Mouse (Mus musculus): ENCODE results near the gene Fgfr2. TPM values are rescaled to one million over a fixed set of nuclear protein-coding genes. Genes with fewer than 3 reads are reported as not detected.

The Fgfr2 gene
- polyA plus RNA-seq, 1 experiment, result 1.7 TPM

GRCm38 (mm10) chr7:132245730-132246129 lies 877.4 kb downstream of the Fgfr2 start:
- no peaks in the 10 kb centered on the region for H3K36me3 ChIP-seq (ENCODE audit: control insufficient read depth, insufficient read depth)
- no peak for TF ChIP-seq MAX (IDR thresholded peaks at IDR 0.05)
- TF ChIP-seq CTCF (IDR thresholded peaks at IDR 0.05; ENCODE audit: control insufficient read depth, insufficient read depth, insufficient read length), result no peak
- no peak for TF ChIP-seq CEBPB (IDR thresholded peaks at IDR 0.05; ENCODE audit: low read depth)
- TF ChIP-seq FOSL1 (IDR thresholded peaks at IDR 0.05; ENCODE audit: insufficient read depth, low read length, poor library complexity, severe bottlenecking), result no peak
- no peak for TF ChIP-seq USF1 (IDR thresholded peaks at IDR 0.05; ENCODE audit: low read depth)
- no peak for TF ChIP-seq MYOG (IDR thresholded peaks at IDR 0.05; ENCODE audit: control insufficient read depth, extremely low read depth, insufficient read length)
- no peak for TF ChIP-seq MYOD1 (IDR thresholded peaks at IDR 0.05; ENCODE audit: control insufficient read depth, insufficient read length, low read depth)

GRCm38 (mm10) chr7:132244637-132245036 lies 878.5 kb downstream of the Fgfr2 start:
- Histone ChIP-seq H3K27me3 (ENCODE audit: control insufficient read depth, insufficient read depth, insufficient read length) (no peaks in the 10 kb centered on the region), H3ac (ENCODE audit: control insufficient read depth, insufficient read length, low read depth) (no peak overlapping the region), H3K4me3 (ENCODE audit: insufficient read depth, poor library complexity, severe bottlenecking) (no peak overlapping the region), H3K79me2 (ENCODE audit: control insufficient read depth, insufficient read depth) (no peaks in the 10 kb centered on the region), H3K36me3 (ENCODE audit: control insufficient read depth, insufficient read depth) (no peaks in the 10 kb centered on the region), H3K79me3 (ENCODE audit: low read depth) (no peaks in the 10 kb centered on the region)
- TF ChIP-seq CEBPB (IDR thresholded peaks at IDR 0.05; ENCODE audit: low read depth), result no peak

More at GRCm38 (mm10) chr7:132245730-132246129, 877.4 kb downstream of the Fgfr2 start:
- Histone ChIP-seq H3K4me3 (ENCODE audit: insufficient read depth, poor library complexity, severe bottlenecking) (no peak overlapping the region), H3K79me3 (ENCODE audit: low read depth) (no peaks in the 10 kb centered on the region), H3ac (ENCODE audit: control insufficient read depth, insufficient read length, low read depth) (no peak overlapping the region), H3K79me2 (ENCODE audit: control insufficient read depth, insufficient read depth) (no peaks in the 10 kb centered on the region), H3K27me3 (ENCODE audit: control insufficient read depth, insufficient read depth, insufficient read length) (no peaks in the 10 kb centered on the region)

DNA sequence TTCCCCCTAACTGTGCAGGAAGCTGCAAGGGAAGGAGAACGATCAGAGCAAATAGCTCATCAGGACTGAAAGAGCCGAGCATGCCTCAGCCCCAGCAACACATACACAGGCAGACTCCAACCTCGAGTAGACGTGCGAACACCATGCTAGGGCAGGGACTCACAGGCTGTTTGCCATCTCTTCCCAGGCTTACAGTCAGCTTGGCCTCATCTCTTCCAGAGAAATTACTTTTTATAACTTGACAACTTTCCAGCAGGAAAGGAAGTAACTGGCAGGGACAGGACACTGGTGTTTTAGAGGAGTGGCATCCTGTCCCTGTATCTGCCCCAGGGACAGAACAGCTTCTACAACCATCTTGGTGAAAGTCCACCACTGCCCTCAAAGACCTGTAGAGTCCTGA lies 879.9 kb downstream of the Fgfr2 start:
- Histone ChIP-seq H3K36me3 (ENCODE audit: control insufficient read depth, insufficient read depth) (no peaks in the 10 kb centered on the region), H3ac (ENCODE audit: control insufficient read depth, insufficient read length, low read depth) (no peak overlapping the region), H3K27me3 (ENCODE audit: control insufficient read depth, insufficient read depth, insufficient read length) (no peaks in the 10 kb centered on the region), H3K79me2 (ENCODE audit: control insufficient read depth, insufficient read depth) (no peaks in the 10 kb centered on the region), H3K4me3 (ENCODE audit: insufficient read depth, poor library complexity, severe bottlenecking) (no peak overlapping the region), H3K79me3 (ENCODE audit: low read depth) (no peaks in the 10 kb centered on the region)
- TF ChIP-seq MYOD1 (IDR thresholded peaks at IDR 0.05; ENCODE audit: control insufficient read depth, insufficient read length, low read depth), result no peak
- TF ChIP-seq USF1 (IDR thresholded peaks at IDR 0.05; ENCODE audit: low read depth), result no peak
- no peak for TF ChIP-seq MYOG (IDR thresholded peaks at IDR 0.05; ENCODE audit: control insufficient read depth, extremely low read depth, insufficient read length)
- no peak for TF ChIP-seq CEBPB (IDR thresholded peaks at IDR 0.05; ENCODE audit: low read depth)
- no peak for TF ChIP-seq FOSL1 (IDR thresholded peaks at IDR 0.05; ENCODE audit: insufficient read depth, low read length, poor library complexity, severe bottlenecking)
- no peak for TF ChIP-seq CTCF (IDR thresholded peaks at IDR 0.05; ENCODE audit: control insufficient read depth, insufficient read depth, insufficient read length)
- TF ChIP-seq MAX (IDR thresholded peaks at IDR 0.05), result no peak

- Histone ChIP-seq H3K79me2 (ENCODE audit: control insufficient read depth, insufficient read depth) (no peaks in the 10 kb centered on the region), H3ac (ENCODE audit: control insufficient read depth, insufficient read length, low read depth) (no peak overlapping the region), H3K27me3 (ENCODE audit: control insufficient read depth, insufficient read depth, insufficient read length) (no peaks in the 10 kb centered on the region), H3K36me3 (ENCODE audit: control insufficient read depth, insufficient read depth) (peaks cover 4% of the 10 kb centered on the region), H3K4me3 (ENCODE audit: insufficient read depth, poor library complexity, severe bottlenecking) (no peak overlapping the region), H3K79me3 (ENCODE audit: low read depth) (no peaks in the 10 kb centered on the region)
- TF ChIP-seq CTCF (IDR thresholded peaks at IDR 0.05; ENCODE audit: control insufficient read depth, insufficient read depth, insufficient read length), result no peak
- TF ChIP-seq MYOG (IDR thresholded peaks at IDR 0.05; ENCODE audit: control insufficient read depth, extremely low read depth, insufficient read length), result no peak
Observed at GRCm38 (mm10) chr7:132242617-132243141, 880.5 kb downstream of the Fgfr2 start.

DNA sequence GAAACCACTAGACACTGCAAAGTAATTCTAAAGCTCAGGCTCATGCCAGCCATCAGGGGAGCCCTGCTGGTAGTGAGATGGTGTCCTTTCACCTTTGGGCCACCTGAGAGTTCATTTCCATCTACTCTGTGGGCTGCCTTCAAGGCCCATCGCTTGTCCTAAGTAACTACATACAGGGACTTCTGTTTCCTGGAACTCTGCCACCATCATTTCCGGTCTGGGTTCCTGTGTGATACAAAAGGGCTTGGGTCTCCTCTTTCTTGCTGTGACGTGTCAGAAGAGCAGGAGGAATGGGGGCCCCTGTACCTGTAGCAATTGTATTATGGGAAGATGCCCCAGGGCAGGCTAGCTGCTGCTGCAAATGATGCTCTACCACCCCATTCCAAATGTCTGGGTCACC lies 884.2 kb downstream of the Fgfr2 start:
- H3K4me3 ChIP-seq (ENCODE audit: insufficient read depth, poor library complexity, severe bottlenecking), result no peak overlapping the region

DNA sequence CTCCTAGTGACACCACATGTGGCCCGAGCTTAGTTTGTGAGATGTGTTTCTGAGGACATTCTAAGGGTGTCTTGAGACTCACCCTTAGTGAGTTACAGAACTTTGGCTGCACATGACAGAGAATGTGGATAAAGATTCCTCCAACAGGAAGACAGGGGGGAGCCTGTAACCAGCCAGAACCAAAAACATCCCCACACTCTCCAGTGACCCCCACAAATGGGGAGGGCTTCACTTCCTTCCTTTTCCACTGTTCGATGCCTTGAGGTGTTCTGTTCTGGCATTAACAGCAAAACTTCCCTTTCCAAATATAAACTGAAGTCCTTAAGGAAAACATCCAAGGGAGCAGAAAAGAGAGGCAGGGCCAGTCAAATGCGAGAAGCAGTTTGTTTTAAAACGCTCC lies 886.0 kb downstream of the Fgfr2 start:
- H3K79me2 ChIP-seq (ENCODE audit: control insufficient read depth, insufficient read depth), result no peaks in the 10 kb centered on the region
- no peak overlapping the region for H3K4me3 ChIP-seq (ENCODE audit: insufficient read depth, poor library complexity, severe bottlenecking)
- peaks cover 7% of the 10 kb centered on the region for H3K36me3 ChIP-seq (ENCODE audit: control insufficient read depth, insufficient read depth)
- H3K27me3 ChIP-seq (ENCODE audit: control insufficient read depth, insufficient read depth, insufficient read length), result no peaks in the 10 kb centered on the region
- TF ChIP-seq MYOG (IDR thresholded peaks at IDR 0.05; ENCODE audit: control insufficient read depth, extremely low read depth, insufficient read length), result no peak
- H3K79me3 ChIP-seq (ENCODE audit: low read depth), result no peaks in the 10 kb centered on the region
- no peak overlapping the region for H3ac ChIP-seq (ENCODE audit: control insufficient read depth, insufficient read length, low read depth)

More for the DNA sequence above, 884.2 kb downstream of the Fgfr2 start:
- TF ChIP-seq MYOG (IDR thresholded peaks at IDR 0.05; ENCODE audit: control insufficient read depth, extremely low read depth, insufficient read length) (no peak), CTCF (IDR thresholded peaks at IDR 0.05; ENCODE audit: control insufficient read depth, insufficient read depth, insufficient read length) (no peak), CEBPB (IDR thresholded peaks at IDR 0.05; ENCODE audit: low read depth) (no peak), FOSL1 (IDR thresholded peaks at IDR 0.05; ENCODE audit: insufficient read depth, low read length, poor library complexity, severe bottlenecking) (no peak), MAX (IDR thresholded peaks at IDR 0.05) (no peak), MYOD1 (IDR thresholded peaks at IDR 0.05; ENCODE audit: control insufficient read depth, insufficient read length, low read depth) (no peak), USF1 (IDR thresholded peaks at IDR 0.05; ENCODE audit: low read depth) (no peak)
- Histone ChIP-seq H3K79me3 (ENCODE audit: low read depth) (no peaks in the 10 kb centered on the region), H3K36me3 (ENCODE audit: control insufficient read depth, insufficient read depth) (peaks cover 7% of the 10 kb centered on the region), H3K79me2 (ENCODE audit: control insufficient read depth, insufficient read depth) (no peaks in the 10 kb centered on the region), H3K27me3 (ENCODE audit: control insufficient read depth, insufficient read depth, insufficient read length) (no peaks in the 10 kb centered on the region), H3ac (ENCODE audit: control insufficient read depth, insufficient read length, low read depth) (no peak overlapping the region)
